Mouse (Mus musculus) olfactory bulb, adult 2 months (tissue): Measurements from ENCODE around the gene Epha8.

ENCODE experiments used
- CTCF ChIP-seq: fragments of 200-500 bp; IDR thresholded peaks from 2 replicates; pipeline ENCODE4 v1.5.1; 2012; ENCODE audit warnings: low read depth, mild to moderate bottlenecking, low read length, moderate library complexity; ENCODE audit not compliant: insufficient read depth
- POLR2A ChIP-seq: fragments of 200-500 bp; IDR thresholded peaks from 2 replicates; pipeline ENCODE4 v1.6.1; 2012; ENCODE audit warnings: mild to moderate bottlenecking, low read depth, low read length, moderate library complexity; ENCODE audit not compliant: insufficient read depth

DNA sequence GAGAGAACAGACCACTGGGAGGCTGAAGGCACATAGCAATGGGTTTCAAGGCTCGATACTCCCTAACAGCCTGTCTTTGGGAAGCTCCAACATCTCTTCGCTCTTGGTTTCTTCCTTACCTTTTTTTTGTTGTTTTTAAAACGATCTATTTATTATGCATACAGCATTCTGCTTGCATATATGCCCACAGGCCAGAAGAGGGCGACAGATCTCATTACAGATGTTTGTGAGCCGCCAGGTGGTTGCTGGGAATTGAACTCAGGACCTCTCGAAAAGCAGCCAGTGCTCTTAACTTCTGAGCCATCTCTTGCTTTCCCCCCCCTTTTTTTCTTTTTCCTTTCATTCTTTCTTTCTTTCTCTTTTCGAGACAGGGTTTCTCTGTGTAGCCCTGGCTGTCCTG lies 57.5 kb downstream of the Epha8 start:
- no peak for TF ChIP-seq CTCF
- no peak for TF ChIP-seq POLR2A
